Mouse (Mus musculus) spleen, adult 2 months (tissue): ENCODE results near the gene OR5BS1P.

Source experiments
- CTCF ChIP-seq: fragments of 200-500 bp; IDR thresholded peaks from 2 replicates; pipeline ENCODE4 v1.5.1; 2011; ENCODE audit warnings: mild to moderate bottlenecking, inconsistent platforms; ENCODE audit not compliant: insufficient read depth, insufficient read length, insufficient replicate concordance; ENCODE audit errors: extremely low read depth
- POLR2A ChIP-seq: fragments of 200-500 bp; IDR thresholded peaks from 2 replicates; pipeline ENCODE4 v1.6.1; 2011; ENCODE audit warnings: low read depth, low read length, inconsistent platforms

DNA sequence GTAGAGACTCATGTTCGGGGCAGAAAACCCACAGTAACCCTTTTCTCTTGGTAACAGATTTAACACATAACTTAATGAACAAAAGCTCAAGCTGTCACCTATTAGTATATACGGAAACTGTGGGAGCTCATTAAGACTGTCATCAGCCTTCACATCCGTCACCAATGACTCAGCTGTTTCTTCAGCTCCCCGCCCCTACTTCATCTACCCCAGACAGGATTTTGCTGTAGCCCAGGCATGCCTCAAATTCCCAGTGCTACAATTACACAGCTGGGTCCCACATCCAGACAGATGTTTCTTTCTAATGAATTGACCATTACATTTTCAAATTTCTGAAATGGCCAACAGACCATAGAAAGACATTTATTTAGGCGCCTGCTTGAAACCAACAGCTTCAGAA is 56.4 kb downstream of the OR5BS1P start:
- no peak for TF ChIP-seq CTCF
- no peak for TF ChIP-seq POLR2A
